Mouse (Mus musculus) midbrain, embryonic 13.5 days (tissue): ENCODE results near the gene Slc38a1. TPM values are rescaled to one million over a fixed set of nuclear protein-coding genes. Genes with fewer than 3 reads are reported as not detected.
"Not testable (repeated sequence)": the region's sequence is repeated elsewhere in the genome, so short reads cannot be mapped to it uniquely, and the experiment has no call there.

Experiments
- ATAC-seq: fragments of 200-750 bp; cut with Nextera tagmentation; 2 replicates; pipeline ENCODE4 v1.8.0; 2017; ENCODE audit warnings: mild to moderate bottlenecking, moderate TSS enrichment, moderate library complexity
- H3K27ac ChIP-seq: fragments of 300-500 bp; sonication (generic); 2 replicates; pipeline ENCODE4 v1.5.1; 2015; ENCODE audit warnings: inconsistent platforms, mild to moderate bottlenecking, moderate library complexity
- H3K27me3 ChIP-seq: fragments of 300-500 bp; sonication (generic); 2 replicates; pipeline ENCODE4 v1.6.1; 2015; ENCODE audit warnings: mild to moderate bottlenecking, inconsistent platforms
- H3K36me3 ChIP-seq: fragments of 300-500 bp; sonication (generic); 2 replicates; pipeline ENCODE4 v1.6.1; 2015; ENCODE audit warnings: mild to moderate bottlenecking, inconsistent platforms
- H3K4me1 ChIP-seq: fragments of 300-500 bp; sonication (generic); replicated peaks from 2 replicates; pipeline ENCODE4 v1.6.1; 2015; ENCODE audit warnings: inconsistent platforms
- H3K4me2 ChIP-seq: fragments of 300-500 bp; sonication (generic); replicated peaks from 2 replicates; pipeline ENCODE4 v1.6.1; 2015; ENCODE audit warnings: moderate library complexity, mild to moderate bottlenecking, inconsistent platforms
- H3K4me3 ChIP-seq: fragments of 300-500 bp; sonication (generic); replicated peaks from 2 replicates; pipeline ENCODE4 v1.5.1; 2015; ENCODE audit warnings: mild to moderate bottlenecking, inconsistent platforms
- H3K9ac ChIP-seq: fragments of 300-500 bp; sonication (generic); replicated peaks from 2 replicates; pipeline ENCODE4 v1.6.1; 2015; ENCODE audit warnings: mild to moderate bottlenecking, inconsistent platforms
- H3K9me3 ChIP-seq: fragments of 300-500 bp; sonication (generic); 2 replicates; pipeline ENCODE4 v1.6.1; 2016; ENCODE audit warnings: mild to moderate bottlenecking, inconsistent platforms
- WGBS: fragments of 180-500 bp; shearing (Covaris S2); methylation state at CpG from one replicate; pipeline ENCODE4 v1.1.7; 2015; 5-methylcytosine and 5-hydroxymethylcytosine counted together
- polyA plus RNA-seq: library from polyadenylated mRNA; unstranded; fragments of >200 nt; fragmentation: Nextera tagmentation; extraction: Ambion mirVana; gene quantifications from 2 replicates; pipeline ENCODE4 v1.2.1, GENCODE M21; 2015

The Slc38a1 gene
- polyA plus RNA-seq, 1 experiment from 2014 or later = 156 TPM

DNA sequence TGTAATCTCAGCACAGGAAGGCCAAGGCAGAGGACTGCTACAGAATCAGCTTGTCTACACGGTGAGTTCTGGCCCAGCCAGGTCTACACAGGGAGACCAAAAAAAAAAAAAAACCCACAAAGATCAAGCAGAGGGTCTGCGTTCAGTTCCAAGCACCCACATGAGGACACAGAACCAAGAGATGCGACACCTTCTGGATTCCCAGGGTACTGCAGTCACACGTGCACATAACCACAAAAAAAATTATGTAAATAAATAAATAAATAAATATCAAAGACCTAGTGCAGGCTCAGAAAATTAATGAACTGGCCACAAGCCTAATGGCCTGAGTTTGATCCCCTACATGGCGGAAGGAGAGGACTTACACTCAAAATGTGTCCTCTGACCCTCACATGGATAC, 10.5 kb downstream of the Slc38a1 start:
- peaks cover 9% of the 10 kb centered on the region; the same call in 1 of the 2 replicates for H3K4me1 ChIP-seq
- no peak for ATAC-seq
- no peak overlapping the region for H3K27ac ChIP-seq
- 92% methylated on average over 5 of the region's 5 CpGs for WGBS
- peaks cover 30% of the 10 kb centered on the region; the same call in 1 of the 2 replicates for H3K9me3 ChIP-seq
- no peaks in the 10 kb centered on the region for H3K27me3 ChIP-seq
- H3K36me3 ChIP-seq = peaks cover 66% of the 10 kb centered on the region
- H3K9ac ChIP-seq = no peak overlapping the region
- H3K4me2 ChIP-seq = no peak overlapping the region
- no peak overlapping the region for H3K4me3 ChIP-seq

DNA sequence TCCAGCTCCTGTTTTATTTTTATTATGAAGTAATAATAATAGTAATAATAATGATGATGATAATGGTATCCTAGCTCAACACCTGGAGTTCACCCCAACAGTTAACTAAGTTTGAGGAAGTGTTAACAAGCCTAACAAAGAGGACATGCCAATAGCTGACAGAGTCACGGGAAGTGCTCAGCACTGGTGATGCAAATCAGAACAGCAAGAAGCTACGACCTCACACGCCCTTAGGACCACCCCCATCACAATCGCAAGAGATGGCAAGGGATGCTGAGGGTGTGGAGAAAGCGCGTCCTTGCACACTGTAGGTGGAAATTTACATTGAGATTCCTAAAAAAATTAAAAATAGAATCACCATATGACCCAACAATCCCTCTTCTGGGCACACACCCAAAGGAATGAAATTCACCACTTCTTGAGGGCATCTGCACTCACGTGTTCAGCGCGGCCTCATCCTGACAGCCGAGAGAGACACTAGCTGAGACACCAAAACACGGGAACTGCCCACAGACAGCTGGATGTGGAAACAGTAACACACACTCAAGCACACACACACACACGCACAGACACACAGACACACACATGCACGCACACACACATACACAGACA, 11.5 kb downstream of the Slc38a1 start:
- no peak for ATAC-seq
- Histone ChIP-seq H3K9ac (no peak overlapping the region), H3K4me1 (peaks cover 17% of the 10 kb centered on the region; the same call in 1 of the 2 replicates), H3K36me3 (peaks cover 59% of the 10 kb centered on the region), H3K4me2 (no peak overlapping the region), H3K27ac (no peak overlapping the region), H3K27me3 (no peaks in the 10 kb centered on the region), H3K9me3 (peaks cover 26% of the 10 kb centered on the region; the same call in 1 of the 2 replicates), H3K4me3 (no peak overlapping the region)
- WGBS = 90% methylated on average over 13 of the region's 13 CpGs

DNA sequence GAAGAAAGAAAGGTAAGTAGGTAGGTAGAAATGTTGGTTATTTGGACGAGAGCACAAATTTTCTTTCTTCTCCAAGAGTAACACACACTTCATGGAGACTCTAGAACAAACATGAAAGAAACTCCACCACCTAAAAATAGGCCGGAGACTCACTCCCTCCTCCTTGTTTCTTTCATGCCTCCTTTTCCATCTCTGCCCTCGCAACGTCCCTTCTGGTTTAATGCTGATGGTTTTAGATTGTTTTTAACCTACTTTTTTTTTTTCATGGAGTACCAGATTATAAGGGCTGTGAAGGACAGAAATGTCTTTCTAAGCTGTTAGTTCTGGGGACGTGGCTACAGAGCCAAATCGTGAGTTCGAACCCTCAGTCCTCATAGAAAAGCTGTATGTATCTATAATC, 14.5 kb downstream of the Slc38a1 start:
- 94% methylated on average over 7 of the region's 7 CpGs for WGBS

DNA sequence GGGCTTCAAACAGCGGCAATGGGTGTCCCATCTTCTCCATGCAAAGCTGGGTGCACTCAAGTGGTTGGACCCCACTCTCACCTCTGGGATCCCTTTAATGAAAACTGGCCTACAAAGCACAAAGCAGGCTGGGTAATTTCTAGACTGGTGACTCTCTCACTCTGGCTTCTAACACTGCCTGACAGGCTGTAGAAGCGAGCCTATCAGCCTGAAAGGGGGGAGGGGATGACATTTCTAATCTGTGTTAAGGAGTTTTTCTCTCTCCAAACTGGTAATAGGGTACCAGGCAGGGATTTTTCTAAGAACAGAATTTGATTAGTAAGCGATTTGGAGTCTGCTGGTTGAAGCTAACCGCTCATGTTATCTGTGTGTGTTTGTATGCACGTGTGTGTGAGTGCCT, 15.8 kb downstream of the Slc38a1 start:
- WGBS = 76% methylated on average over 5 of the region's 5 CpGs
- H3K4me3 ChIP-seq = no peak overlapping the region
- H3K36me3 ChIP-seq = peaks cover 51% of the 10 kb centered on the region
- no peak overlapping the region for H3K4me2 ChIP-seq
- peaks cover 10% of the 10 kb centered on the region; the same call in 1 of the 2 replicates for H3K9me3 ChIP-seq
- no peak overlapping the region; the same call in 1 of the 2 replicates for H3K27ac ChIP-seq
- 0 out of 2 replicates have a peak, but pooled peaks have one; percentile 48 for ATAC-seq
- H3K9ac ChIP-seq = no peak overlapping the region
- peaks cover 17% of the 10 kb centered on the region; the same call in 1 of the 2 replicates for H3K4me1 ChIP-seq
- H3K27me3 ChIP-seq = no peaks in the 10 kb centered on the region

More for the DNA sequence above, 14.5 kb downstream of the Slc38a1 start:
- no peak overlapping the region for H3K27ac ChIP-seq
- H3K27me3 ChIP-seq = no peaks in the 10 kb centered on the region
- peaks cover 17% of the 10 kb centered on the region; the same call in 1 of the 2 replicates for H3K4me1 ChIP-seq
- peaks cover 48% of the 10 kb centered on the region for H3K36me3 ChIP-seq
- no peak overlapping the region for H3K9ac ChIP-seq
- no peak overlapping the region for H3K4me2 ChIP-seq
- no peak overlapping the region for H3K4me3 ChIP-seq
- no peak for ATAC-seq
- H3K9me3 ChIP-seq = peaks cover 10% of the 10 kb centered on the region; the same call in 1 of the 2 replicates

DNA sequence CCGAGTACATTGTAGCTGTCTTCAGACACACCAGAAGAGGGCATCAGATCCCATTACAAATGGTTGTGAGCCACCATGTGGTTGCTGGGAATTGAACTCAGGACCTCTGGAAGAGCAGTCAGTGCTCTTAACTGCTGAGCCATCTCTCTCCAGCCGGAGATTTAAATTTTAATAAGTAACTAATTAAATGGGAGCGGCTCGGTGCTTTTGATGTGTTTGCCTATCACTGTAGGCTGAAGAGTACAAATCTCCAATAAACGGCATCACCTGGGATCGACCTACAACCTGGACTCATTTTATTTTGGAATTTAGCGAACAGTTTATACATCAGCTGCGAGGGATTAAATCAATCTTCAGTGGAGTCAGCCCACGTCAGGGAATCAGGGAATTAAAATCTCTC, 17.7 kb downstream of the Slc38a1 start:
- peak overlapping the region; percentile 14; the same call in 1 of the 2 replicates for H3K27ac ChIP-seq
- WGBS = 81% methylated on average over 9 of the region's 9 CpGs

DNA sequence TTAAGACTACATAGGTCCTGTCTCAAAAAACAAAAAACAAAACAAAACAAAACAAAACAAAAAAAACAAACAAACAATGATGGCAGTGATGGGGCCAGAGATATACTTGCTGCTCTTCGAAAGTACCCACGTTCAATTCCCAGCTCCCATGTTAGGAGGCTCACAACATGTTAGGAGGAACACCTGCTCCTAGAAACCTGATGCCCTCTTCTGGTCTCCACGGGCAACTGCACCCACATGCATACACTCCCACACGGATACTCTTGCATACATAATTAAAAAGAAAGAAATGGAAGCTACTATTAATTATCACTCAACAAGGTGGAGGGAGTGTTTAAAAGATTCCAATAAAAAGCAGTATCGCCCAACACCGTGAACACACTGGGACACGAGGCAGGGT, 20.3 kb downstream of the Slc38a1 start:
- no peaks in the 10 kb centered on the region for H3K27me3 ChIP-seq
- no peak for ATAC-seq
- peaks cover 67% of the 10 kb centered on the region for H3K36me3 ChIP-seq
- H3K9ac ChIP-seq = no peak overlapping the region
- H3K27ac ChIP-seq = no peak overlapping the region
- peaks cover 10% of the 10 kb centered on the region; the same call in 1 of the 2 replicates for H3K9me3 ChIP-seq
- H3K4me2 ChIP-seq = no peak overlapping the region
- no peak overlapping the region for H3K4me3 ChIP-seq
- peaks cover 11% of the 10 kb centered on the region; the same call in 1 of the 2 replicates for H3K4me1 ChIP-seq
- WGBS = 98% methylated on average over 7 of the region's 7 CpGs

More for the DNA sequence above, 17.7 kb downstream of the Slc38a1 start:
- not testable (repeated sequence) for H3K9ac ChIP-seq, ATAC-seq, H3K4me3 ChIP-seq, H3K9me3 ChIP-seq, H3K27me3 ChIP-seq, H3K4me2 ChIP-seq
- Histone ChIP-seq H3K4me1 (peaks cover 12% of the 10 kb centered on the region; the same call in 1 of the 2 replicates), H3K36me3 (peaks cover 55% of the 10 kb centered on the region)

DNA sequence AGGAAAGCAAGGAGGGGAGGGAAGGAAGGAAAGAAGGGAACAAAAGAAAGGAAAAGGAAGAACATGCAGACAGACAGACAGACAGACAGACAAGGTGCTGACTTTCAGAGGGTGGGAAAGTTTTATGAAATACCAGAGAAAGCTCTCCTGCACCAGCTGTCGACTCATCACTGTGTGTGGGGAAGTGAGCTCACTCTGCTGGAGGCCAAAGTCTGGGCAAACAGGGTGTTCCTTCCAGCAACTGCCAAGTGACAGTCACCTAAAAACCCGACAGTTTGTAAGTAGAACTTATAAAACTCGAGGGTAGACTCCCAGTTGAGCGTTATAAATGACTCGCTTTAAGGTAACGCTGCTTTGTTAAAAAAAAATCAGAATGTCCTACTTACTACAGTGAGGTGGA, 21.0 kb downstream of the Slc38a1 start:
- peaks cover 10% of the 10 kb centered on the region; the same call in 1 of the 2 replicates for H3K9me3 ChIP-seq
- 92% methylated on average over 6 of the region's 6 CpGs for WGBS
- no peak overlapping the region for H3K9ac ChIP-seq
- H3K27me3 ChIP-seq = no peaks in the 10 kb centered on the region
- peaks cover 74% of the 10 kb centered on the region for H3K36me3 ChIP-seq
- ATAC-seq = no peak
- no peak overlapping the region for H3K27ac ChIP-seq
- peaks cover 4% of the 10 kb centered on the region; the same call in 1 of the 2 replicates for H3K4me1 ChIP-seq
- no peak overlapping the region for H3K4me2 ChIP-seq
- no peak overlapping the region for H3K4me3 ChIP-seq

DNA sequence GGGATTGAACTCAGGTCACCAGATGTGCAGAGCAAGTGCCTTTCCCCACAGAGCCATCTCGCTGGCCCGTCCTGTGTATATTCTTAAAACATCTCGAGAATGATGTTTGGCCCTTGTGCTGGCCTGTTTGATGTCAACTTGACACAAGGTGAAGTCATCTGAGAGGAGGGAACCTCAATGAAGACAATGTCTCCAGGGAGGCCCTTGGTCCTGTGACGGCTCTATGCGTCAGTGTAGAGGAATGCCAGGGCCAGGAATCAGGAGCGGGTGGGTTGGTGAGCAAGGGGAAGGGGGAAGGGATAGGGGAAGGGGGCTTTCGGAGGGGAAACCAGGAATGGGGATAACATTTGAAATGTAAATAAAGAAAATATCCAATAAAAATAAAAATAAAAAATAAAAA, 25.2 kb downstream of the Slc38a1 start:
- Histone ChIP-seq H3K4me2 (no peak overlapping the region), H3K36me3 (peaks cover 91% of the 10 kb centered on the region), H3K9me3 (peaks cover 11% of the 10 kb centered on the region; the same call in 1 of the 2 replicates), H3K4me3 (no peak overlapping the region), H3K9ac (no peak overlapping the region), H3K27me3 (no peaks in the 10 kb centered on the region), H3K27ac (no peak overlapping the region), H3K4me1 (no peaks in the 10 kb centered on the region)
- 97% methylated on average over 7 of the region's 7 CpGs for WGBS
- no peak for ATAC-seq

DNA sequence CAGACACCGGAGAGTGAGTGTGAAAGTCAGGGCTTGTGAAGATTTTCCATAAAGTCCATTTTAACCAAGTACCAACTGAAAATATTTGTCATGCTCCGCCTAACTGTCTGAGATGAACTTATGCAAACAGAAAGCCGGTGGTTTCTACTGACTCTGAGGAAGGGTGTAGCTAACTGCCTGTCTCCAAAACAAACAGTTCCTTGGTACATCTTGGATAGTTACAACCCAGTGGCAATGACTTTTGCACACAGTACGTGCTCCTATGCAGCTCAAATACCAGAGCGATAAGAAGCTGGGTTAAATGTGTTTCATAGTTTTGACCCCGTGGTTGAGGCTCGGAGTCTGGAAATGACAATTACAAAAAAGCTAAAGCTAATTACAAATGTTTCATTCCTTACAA, 34.0 kb downstream of the Slc38a1 start:
- H3K36me3 ChIP-seq = peaks cover 81% of the 10 kb centered on the region
- no peak overlapping the region for H3K4me2 ChIP-seq
- 90% methylated on average over 7 of the region's 7 CpGs for WGBS
- no peak for ATAC-seq
- H3K27ac ChIP-seq = no peak overlapping the region
- no peaks in the 10 kb centered on the region for H3K9me3 ChIP-seq
- H3K27me3 ChIP-seq = no peaks in the 10 kb centered on the region
- H3K4me3 ChIP-seq = no peak overlapping the region
- H3K9ac ChIP-seq = no peak overlapping the region
- peaks cover 17% of the 10 kb centered on the region for H3K4me1 ChIP-seq

DNA sequence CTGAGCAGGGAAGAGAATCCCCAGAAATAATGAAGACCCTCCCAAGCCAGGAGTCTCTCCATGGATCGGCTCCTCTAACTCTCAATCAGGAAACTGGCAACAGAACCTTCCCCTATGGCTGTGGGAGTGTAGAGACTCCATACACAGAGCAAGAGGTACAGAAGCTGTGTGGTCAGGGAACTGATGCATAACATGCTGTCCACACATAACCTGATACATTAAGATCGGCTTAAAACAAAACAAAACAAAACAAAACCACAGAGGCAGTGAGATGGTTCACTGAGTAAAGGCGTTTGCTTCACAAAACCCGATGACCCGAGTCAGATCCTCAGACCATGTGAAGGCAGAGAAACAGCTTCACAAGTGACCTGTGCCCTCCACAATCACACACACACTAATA, 35.3 kb downstream of the Slc38a1 start:
- ATAC-seq = no peak
- no peak overlapping the region for H3K9ac ChIP-seq
- peaks cover 17% of the 10 kb centered on the region for H3K4me1 ChIP-seq
- no peak overlapping the region for H3K27ac ChIP-seq
- no peak overlapping the region for H3K4me2 ChIP-seq
- H3K9me3 ChIP-seq = no peaks in the 10 kb centered on the region
- H3K36me3 ChIP-seq = peaks cover 69% of the 10 kb centered on the region
- no peaks in the 10 kb centered on the region for H3K27me3 ChIP-seq
- 71% methylated on average over 5 of the region's 5 CpGs for WGBS
- H3K4me3 ChIP-seq = no peak overlapping the region

DNA sequence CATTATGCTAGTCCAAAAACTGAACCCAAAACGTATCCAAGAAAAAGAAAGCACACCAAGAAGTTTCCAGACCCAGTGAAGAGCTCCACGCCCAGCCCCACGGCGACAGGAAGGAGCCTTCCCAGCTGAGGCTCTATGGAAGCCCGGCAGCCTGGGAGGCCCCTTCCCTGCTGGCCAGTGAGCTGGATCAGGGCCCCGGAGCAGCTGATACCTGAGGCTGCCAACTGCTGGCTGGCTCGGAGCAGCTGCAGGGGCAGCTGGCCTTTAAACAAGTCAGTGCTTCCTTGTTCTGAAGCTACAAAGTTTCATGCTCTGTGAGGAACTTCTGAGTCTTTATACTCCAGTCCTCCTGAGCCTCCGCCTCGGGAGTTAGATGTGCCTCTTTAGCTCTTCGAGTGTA, 38.4 kb downstream of the Slc38a1 start:
- Histone ChIP-seq H3K27me3 (no peaks in the 10 kb centered on the region), H3K4me2 (no peak overlapping the region), H3K9me3 (no peaks in the 10 kb centered on the region), H3K27ac (0 out of 2 replicates have a peak overlapping the region, but pooled peaks have one; percentile 30), H3K4me1 (peaks cover 35% of the 10 kb centered on the region), H3K9ac (no peak overlapping the region), H3K36me3 (peaks cover 54% of the 10 kb centered on the region), H3K4me3 (no peak overlapping the region)
- ATAC-seq = peak; percentile 45; the same call in 1 of the 2 replicates
- WGBS = 65% methylated on average over 10 of the region's 10 CpGs

DNA sequence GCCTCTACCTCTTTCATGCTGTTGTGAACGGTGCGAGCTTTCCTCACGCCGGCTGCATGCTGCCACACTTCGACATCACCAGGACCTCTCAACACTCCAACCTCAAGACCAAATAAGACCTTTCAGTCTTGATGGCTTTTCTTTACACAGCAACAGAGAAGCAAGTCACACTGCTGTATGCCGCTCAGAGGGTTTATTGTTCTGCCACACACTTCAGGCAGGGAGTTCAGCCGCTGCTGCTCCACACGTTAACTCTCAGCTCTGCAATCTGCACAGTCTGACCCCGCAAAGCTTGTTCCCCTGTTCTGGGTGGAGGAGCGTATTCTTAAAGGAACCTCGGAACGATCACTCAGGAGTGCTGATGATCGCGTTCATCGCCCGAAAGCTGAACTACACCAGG, 40.7 kb downstream of the Slc38a1 start:
- Histone ChIP-seq H3K27ac (0 out of 2 replicates have a peak overlapping the region, but pooled peaks have one; percentile 30), H3K4me2 (no peak overlapping the region), H3K9me3 (no peaks in the 10 kb centered on the region), H3K27me3 (no peaks in the 10 kb centered on the region), H3K36me3 (peaks cover 37% of the 10 kb centered on the region), H3K4me3 (no peak overlapping the region), H3K4me1 (peaks cover 55% of the 10 kb centered on the region), H3K9ac (no peak overlapping the region; the same call in 1 of the 2 replicates)
- 76% methylated on average over 16 of the region's 16 CpGs for WGBS
- ATAC-seq = no peak
